Mouse (Mus musculus): Measurements from ENCODE around the gene Usp20.

DNA sequence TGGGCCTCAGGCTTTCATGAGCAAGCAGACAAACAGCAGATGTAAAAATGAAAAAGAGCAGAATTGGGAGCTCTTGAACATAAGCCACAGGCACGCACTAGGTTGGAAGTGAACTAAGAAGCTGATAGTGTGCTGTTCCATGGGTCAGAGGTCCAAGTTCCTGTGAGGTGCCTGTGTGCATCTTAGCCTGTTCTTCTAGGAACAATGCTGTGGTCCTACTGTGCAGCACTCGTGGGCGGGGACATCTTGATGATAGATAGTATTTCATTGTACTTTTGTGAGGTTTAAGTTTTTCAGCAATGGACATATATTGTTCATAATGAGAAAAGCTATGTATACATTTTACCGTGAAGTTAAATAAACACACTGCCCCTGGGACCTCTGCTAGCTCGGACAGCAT lies 25.1 kb downstream of the Usp20 start:
- TF ChIP-seq POLR2A (IDR thresholded peaks at IDR 0.05; ENCODE audit: low read depth, low read length) (no peak), CTCF (IDR thresholded peaks at IDR 0.05; ENCODE audit: extremely low read depth, insufficient read length, insufficient replicate concordance, low read depth, low read length) (no peak)

Data from small intestine, adult 2 months (tissue).